Mouse (Mus musculus) induced T-regulatory cell, adult 2 months (primary cell): ENCODE measurements at regions not wholly inside any gene's neighbourhood (a gene's known extent, or its start where the extent isn't known, plus 50 kb on each side); places are given as distances from the start of the nearest gene placed in this dataset.

Experiments
- DNase-seq: peaks from one replicate; pipeline ENCODE4 v3.0.0-alpha.2; 2012; ENCODE audit warnings: low read depth

DNA sequence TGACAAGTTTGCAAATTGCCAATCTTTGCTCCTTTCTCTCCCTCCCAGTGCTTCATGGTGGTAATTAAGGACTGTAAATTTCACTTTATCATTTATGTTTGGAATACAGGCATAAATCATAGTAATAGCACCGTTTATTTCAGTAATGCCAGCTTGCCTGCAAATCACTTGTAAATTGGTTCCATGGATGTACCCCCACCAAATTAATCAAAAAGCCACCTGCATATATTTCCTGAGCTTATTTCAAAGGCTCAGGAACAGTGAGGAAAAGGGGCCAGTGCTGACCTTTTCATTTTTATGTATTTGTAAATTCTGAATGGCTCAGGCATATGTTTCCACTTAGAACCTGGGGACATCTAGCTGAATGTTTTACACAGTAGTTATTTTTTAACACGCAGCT, 115.0 kb downstream of the D3Ertd751e start:
- DNase-seq = no peak

DNA sequence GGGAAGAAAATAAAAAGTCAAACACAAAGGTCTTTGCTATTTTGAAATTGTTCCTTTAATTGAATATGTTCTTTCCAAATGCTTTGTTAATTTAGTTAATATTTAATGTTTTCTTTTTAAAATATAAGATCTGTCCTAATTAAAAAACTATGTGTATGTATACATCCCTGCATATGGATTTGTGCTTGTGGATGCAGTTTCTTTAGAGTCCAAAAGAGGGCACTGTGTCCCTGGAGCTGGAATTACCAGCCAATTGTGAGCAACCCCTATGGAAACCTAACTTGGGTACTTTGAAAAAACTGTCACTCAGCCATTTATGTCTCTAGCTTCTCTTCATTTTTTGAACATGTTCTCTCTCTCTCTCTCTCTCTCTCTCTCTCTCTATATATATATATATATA, 120.3 kb downstream of the D3Ertd751e start:
- DNase-seq = no peak

DNA sequence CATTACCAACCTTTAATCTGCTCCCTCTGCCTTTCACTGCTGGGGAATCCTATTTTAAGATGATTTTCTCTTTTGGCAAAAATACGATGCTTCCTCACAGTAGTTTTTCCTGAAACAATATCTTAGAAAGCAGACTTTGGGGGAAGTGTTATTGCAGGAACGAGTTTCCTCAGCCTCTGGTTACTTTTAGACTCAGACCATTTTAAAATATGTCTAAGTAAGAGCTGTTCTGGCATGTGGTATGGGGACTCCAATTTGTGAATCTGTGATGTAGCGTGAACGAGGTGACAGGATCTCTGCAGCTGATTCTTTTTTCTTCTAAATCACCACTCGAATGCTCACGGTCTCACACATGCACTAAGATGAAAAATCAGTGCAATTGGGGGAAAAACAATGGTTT, 166.5 kb downstream of the D3Ertd751e start:
- DNase-seq = no peak

DNA sequence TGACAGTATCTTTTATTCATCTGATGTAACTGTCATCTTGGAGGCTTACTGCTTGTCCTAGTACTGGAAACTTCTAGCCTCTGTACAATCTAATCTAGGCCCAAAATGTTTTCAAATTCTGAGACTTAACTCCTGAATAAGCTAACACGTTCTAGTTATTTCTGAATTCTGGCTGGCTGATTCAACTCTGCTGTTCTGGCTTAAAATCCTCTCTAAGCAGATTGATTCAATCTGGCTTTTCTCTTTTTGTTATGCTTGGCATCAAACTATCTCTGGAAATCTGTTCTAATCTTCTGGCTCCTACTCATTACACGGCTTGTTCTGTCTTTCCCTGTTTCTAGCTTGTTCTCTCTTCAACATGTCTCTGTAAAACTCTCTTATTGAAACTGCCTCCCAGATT, 170.8 kb downstream of the D3Ertd751e start:
- DNase-seq = no peak

DNA sequence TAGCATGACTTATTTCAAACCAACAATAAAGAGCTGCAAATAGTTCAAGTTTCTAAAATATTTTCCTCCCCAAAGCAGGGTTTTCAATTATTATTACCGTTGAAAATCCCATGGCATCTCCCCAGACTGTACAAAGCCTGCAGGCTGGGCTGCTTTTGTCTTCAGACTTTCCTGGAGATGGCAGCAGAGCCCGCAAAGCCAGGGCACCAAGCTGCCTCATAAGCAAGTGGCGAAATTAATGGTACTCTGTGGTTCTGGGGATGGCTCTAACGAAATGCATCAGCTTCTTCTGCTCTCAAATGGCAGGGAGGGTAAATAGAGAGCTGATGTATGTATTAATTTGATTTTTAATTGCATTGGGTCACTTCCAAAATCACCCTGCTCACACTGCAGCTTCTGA, 197.4 kb downstream of the D3Ertd751e start:
- no peak for DNase-seq

DNA sequence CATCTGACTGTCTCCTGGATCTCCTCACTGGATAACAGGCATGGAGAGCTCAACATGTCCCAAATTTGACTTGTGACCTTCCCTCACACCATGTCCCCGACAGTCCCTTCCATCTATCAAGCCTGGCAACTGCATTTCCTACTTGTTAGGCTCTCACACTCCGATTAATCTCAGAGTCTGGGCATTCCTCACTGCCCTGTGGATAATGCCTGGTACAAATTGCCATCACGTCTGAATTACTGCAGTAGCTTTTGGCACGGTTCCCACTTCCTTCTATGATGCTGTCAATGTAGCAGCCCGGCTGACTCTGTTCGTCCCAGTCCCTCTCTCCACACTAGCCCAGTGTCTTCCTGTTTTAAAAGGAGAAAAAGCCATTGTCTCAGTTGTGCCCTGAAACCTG, 200.6 kb downstream of the D3Ertd751e start:
- no peak for DNase-seq

DNA sequence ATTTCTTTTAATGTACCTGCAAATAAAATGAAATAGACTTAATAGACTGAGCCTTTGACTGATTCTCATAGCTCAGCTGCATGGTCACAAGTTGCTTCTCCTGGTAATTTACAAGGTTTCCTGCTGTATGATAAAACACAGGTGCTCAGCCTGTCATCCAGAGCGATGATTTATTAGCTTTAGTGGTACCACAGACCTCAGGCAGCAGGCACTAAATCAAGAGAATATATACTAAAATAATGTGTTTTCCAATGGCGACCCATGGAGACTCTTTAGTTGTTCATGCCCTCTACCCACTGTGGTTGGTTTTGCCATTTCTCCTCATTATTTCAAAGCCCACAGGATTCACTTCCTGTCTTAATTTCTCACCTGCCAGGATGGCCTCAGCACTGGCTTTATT, 207.0 kb downstream of the D3Ertd751e start:
- no peak for DNase-seq

DNA sequence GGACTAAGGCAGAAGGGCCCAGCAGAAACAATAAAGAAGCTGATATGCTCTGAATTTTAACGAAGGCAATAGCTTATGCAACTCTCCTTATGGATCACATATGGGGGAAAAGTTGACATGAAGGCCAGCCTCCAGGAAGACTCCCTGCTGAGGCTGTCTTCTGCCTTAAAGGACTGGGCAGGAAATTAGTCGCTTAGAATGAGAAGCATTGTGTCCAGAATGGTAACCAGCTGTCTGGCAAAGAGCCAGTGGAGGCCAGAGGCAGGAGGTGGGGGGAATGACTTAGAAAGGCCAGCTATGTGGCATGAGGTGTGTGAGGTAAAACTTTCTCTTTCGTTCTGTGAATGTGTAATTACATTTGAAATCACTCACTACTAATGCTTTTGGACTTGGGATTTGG, 215.0 kb downstream of the D3Ertd751e start:
- no peak for DNase-seq

DNA sequence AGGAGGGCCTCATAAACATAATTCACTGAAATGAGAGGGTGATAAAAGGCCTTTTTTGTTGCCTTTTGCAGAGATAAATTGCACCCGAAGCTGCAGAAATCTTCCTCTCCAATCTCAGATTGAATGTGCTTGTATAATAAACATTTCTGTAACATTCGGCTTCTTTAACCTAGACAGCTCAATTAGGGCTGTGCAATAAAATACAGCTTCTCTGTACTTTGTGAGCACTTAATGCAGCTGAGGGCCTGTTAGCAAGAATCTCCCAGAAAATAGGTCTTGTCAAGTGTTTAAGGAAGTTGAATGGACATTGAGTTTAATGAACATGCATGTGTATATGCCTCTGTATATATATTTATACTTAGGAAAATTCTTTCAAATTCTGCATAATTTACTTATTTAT, 217.8 kb downstream of the D3Ertd751e start:
- no peak for DNase-seq

DNA sequence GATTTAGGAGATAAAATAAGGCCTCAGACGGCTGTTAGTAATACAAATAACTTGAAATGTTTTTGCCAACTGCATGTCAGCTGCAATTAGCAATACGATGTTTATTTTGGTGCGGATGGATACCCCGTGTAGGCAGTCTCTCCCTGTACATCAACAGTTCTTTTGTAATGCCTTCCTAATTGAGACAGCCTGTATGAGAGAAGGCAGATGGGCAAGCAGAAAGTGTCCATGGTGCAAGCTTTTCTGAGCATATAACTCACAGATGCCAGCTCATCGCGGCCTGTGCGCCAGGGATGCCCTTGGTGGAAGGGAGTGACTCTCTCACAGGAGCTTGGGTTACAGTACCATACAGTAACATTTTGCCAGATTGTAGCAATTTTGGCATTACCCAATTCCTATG, 220.5 kb downstream of the D3Ertd751e start:
- no peak for DNase-seq

DNA sequence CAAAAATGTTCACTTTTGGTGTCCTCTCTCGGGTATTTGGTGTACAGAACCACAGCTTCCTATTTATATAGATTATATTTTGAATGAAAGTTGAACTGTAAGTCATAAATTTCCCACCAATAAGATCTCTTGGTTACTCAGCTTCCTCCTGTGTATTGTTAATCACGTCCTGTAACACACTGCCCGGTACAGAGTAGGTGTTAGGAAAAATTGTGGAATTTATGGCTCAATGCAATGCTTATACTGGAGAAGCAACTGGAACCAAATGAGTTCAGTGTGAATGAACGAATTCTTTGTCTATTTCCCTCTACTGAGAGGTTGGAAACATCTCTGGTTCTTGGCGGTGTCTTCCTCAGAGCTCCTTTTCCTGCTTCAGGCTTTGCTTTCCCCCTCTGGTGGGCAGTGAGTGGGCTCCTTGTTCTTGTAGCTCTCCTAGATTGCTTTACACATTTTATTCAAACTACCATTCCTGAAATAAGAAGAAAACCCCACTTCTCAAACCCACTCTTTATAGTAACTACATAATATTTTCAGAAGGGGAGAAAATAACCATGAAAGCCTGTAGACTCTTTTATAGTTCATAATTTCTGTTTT, 264.4 kb downstream of the D3Ertd751e start:
- no peak for DNase-seq

DNA sequence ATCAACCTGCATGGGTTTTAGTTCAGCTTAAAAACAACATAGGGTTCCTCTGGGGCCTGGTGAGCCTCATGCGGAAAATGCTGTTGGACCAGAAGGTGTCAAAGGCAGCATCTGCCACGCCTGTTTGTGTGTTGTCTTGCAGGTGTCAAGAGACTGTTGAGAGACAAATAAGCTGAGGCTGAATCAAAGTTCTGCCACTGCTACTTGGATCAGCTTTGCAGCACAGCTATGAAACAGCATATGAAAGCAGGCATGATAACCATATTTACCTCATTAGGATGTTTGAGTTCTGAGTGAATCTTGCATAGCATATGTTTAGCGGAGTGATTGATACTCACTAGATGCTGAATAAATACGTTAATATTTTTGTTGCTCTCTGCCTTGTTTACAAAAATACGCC, 280.8 kb downstream of the D3Ertd751e start:
- no peak for DNase-seq

DNA sequence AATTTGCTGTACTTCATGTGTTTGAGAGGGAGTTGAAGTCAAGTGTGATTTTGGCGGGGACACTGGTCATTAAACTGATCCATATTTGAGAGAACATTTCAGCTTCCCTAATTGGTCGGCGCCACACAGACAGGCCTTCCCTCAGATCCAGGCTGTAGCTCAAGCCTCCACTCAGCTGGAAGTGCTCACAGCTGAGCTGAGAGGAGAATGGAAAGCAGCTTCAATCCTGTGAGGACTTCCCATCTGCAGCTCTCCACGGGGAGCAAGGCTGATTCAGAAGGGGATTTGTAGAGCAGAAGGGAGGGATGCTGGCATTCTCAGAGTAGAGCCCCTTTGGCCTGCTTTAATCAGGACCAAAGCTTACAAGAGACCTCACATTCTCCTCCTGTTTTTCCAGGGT, 297.2 kb downstream of the D3Ertd751e start:
- DNase-seq = no peak

DNA sequence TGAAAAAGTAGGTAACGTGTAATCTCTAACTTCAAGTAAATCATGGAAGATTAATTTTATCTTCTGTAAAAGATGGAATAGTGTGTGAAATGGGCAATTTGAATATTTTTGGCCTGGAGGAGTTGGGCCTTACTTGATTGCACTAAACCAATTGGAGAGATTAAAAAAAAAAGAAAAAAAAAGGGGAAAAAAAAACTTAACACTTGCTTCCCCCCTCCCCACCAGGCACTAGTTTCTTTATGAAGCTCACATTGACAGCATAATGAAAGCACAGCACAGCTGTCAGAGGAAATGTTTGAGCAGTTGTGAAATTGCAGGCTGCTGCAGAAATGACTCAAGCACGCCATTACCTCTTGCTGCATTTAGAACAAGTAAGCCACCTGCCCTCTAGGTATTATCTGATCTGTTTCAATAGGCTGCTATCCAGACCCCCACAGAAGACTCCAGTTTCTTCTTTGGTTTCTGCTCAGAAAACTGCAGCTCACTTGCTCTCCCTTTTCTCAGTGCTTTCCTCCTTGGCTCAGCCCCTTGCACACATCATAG, 297.9 kb downstream of the D3Ertd751e start:
- no peak for DNase-seq

DNA sequence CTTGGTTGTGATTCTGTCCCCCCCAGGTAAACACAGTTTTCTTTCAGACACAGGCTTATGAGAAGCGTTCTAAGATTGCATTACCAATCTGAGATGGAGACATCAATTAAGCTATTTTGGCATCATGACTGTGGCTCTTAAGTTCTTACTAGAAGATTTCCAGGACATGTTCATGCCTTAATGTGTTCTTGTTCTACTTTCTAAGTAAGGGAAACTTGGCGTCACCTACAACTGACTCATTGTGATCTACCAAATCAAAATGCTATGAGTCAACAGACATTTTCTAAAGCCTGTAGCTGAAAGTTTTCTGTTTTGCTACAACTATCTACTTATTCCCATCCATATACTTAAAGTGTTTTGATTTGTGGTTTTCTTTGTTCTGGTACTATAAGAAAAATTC, 298.5 kb downstream of the D3Ertd751e start:
- DNase-seq = no peak

DNA sequence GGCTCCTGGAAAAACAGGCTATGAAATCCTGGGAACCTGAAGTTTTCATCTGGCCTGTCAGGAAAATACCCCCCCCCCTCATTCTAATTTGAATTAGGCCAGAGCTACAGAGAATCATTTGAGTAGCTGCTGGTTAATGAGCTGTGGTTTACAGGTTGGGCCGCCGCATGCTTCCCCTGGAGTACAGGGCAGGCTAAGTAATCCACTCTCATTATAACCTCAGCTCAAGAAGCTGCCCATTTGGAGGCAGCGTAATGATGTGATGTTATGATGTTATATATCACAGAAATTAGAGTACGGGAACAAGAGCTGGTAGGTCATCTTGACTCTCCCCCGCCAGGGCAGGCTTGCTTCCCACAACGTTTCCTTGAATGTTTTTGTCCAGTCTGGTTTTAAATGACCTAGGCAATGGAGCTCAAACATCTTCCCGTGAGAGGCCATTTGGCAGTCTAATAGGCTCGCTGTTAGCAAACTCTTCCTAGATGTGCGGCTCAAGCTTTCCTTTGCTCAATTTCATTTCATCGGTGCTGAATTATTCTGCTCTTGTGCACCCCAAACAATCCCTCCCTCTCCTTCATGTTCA, 315.0 kb downstream of the D3Ertd751e start:
- no peak for DNase-seq

DNA sequence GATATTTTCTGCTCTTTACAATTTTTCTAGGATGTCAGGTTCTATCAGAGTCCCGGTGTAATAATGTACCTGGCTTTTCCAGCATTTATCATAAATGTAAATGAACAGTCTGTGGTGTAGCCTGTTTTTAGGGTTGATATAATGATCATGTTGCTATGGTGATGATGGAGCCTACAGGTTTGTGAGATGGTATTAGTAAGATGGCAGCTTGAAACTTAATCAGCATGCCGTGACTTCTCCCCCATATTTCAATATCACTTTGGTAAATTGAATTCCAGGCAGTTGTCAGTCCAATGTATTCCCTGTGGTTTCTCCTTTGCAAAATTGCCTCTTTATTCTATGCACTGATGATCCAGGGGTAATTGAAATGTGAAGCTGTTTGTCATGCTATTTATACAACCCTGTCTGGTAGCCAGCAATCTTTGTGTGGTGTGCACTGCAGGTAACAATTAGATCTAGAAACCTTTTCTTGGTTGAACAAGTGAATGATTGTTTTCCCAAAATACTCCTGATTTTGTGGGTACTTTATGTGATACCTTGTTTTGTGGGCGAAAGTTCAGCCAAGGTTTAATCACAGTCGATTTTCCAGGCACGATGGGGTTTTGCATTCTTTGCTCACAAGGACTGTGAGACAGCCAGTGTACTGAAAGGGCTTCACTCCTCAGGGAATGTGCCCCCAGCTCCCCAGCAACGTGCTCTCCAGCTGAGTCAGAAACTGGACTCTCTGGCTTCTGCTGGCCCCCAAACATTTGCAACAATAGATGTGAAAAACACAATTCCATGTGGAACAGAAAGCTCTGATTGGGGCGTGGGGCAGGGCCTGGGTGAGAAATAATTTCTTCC, 322.9 kb downstream of the D3Ertd751e start:
- DNase-seq = no peak

DNA sequence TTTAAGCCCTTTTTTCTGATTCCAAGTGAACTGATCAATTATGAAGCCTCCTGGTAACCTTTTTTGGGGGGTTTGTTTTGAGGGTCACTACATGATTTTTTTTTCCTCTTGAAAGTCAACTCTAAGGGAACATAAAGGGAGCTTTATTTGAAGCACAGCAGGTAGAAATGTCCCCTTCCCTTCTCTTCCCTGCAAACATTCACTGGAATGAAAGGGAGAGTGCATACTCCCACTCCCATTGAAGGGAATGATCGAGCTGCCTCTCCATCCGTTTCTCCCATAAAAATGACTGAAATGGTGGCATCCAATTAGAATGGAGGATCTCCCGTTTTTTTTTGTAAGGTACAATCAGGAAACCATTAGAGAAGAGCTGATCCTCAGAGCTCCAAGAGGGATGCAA, 323.6 kb downstream of the D3Ertd751e start:
- no peak for DNase-seq

DNA sequence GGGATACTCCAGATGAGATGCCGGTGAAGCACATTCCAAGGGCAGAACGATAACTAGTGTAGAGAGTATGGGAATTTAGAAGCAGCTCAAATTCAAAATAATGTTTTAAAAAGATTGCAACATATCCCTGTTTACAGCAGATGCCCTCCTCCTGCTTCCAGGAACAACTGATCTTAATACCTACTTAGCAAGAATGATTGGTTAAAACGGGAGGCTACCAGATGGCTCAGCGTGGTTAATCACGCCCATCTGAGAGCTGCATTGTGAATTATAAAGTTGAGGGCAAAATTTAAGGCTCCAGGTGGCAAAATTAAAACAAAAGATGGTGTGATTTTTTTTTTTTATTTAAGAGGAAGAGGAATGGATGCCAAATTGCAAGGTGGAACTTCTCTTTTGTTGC, 324.6 kb downstream of the D3Ertd751e start:
- DNase-seq = no peak

DNA sequence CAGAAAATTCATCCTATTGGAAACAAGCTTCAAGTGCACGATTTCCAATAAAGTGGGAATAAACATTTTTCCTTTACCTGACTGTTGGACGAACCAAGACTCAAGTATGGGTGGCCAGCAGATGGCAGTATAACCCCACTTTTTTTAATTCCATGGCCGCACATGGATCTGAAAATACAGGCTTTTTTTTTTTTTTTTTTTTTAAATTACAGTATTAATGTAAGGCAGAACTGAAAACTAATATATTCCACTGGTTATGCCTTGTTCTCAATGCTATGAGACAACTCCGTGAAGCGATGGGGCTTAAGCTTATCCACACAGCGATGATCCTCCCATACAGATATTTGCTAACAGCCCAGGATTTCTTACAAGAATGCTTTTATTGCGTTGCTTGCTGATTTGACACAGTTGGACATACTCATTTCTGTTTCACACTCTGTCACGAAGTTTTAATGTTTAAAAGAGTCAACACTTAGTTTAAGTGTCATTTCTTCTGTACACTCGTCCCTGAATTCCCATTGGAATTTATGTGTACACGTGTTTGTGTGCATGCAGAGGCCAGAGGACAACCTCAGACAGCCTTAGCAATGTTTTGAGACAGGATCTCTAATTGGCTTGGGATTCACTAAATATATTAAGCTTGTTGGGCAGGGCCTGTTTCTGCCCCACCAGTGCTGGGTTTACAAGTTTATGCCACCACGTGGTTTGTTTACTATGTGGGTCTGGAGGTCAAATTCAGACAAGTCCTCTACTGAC, 332.3 kb downstream of the D3Ertd751e start:
- peak; percentile 11 for DNase-seq

DNA sequence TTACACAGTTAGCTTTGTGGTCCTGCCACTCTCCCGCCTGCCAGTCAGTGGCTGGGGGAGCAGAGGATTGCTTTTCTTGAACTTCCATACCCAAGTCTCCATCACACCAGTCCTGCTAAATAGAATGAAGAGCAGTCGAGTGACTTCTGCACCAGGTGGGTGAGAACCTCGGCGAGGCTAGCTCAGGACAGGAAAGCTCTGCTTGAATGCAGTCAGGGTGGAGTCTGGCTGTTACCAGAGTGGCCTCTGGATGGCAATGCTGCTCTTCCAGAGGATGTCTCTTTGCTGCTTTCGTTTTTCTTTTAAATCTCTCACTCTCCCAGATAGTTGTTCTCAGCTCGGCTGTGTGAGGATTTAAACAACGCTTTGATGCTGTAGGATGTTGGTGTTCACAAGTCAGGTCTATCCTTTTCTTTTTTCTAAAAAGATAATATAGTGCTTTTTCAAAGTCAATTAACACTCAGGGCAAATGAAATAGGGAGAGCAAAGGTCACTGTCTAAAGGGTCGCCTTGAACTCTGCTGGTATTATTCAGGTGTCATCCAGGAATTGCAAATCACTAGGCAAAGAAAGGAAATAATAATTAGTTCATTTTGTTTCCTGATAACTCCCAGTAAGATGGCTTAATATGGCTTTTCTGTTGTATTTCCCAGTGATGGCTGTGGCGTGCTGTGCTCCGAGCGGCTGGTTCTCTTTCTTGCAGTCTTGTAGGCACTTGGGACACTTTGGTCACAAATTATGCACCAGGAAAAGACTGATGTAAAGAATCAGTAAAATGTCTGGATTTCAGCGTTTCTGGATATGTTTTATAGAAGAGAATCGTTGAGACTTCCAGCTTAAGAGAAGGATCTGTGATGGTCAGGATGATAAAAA, 368.8 kb downstream of the D3Ertd751e start:
- DNase-seq = no peak
